ENCODE assay signal across 8 mouse cellular contexts in the genomic region with DNA sequence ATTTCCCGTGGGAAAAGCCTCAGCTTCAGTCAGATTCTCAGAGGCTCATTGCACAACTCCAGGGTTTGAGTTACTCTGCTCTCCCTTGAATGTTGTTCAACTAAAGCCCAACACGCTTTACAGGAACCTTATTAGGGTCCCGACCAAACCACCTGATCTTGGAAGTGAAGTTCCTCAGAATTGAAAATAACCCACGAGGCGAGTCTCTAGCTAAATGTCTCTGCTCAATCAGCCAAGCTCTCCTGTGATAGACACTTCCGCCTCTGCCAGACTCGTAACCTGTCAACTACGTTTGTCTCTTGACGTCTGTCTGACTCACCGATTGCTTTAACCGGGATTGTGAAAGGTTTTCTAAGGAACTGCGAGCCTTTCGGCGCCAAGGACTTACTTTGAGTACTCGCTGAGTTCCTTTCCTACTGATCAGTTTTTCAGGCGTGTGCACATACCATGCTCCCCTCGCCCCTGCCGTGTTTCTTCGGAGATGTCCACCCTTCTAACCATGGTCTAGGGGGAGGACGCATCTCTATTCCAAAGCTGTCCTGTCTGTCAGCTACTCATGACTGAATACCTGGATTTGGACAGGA. TPM values are rescaled to one million over a fixed set of nuclear protein-coding genes. Genes with fewer than 3 reads are reported as not detected.
DNase-seq lines count a peak whose midpoint lies in the region; ATAC-seq and TF ChIP-seq lines count a peak whose summit lies in the region.

No protein-coding gene starts in this region.

- no peak for ATAC-seq in forebrain, embryonic 11.5 days (replicated peaks; ENCODE audit: low FRiP score)
- no peak for ATAC-seq in hindbrain, embryonic 14.5 days (ENCODE audit: low FRiP score)
- peak; percentile 49 for ATAC-seq in liver, embryonic 15.5 days (ENCODE audit: insufficient read depth)

- H3K27ac ChIP-seq in layer of hippocampus, adult 2 months: peak overlapping the region; percentile 96
- H3K27ac ChIP-seq in forebrain, embryonic 11.5 days (ENCODE audit: low read depth, low read length): no peak overlapping the region
- no peak overlapping the region for H3K27ac ChIP-seq in hindbrain, embryonic 14.5 days
- H3K27ac ChIP-seq in liver, embryonic 15.5 days (replicated peaks): peak overlapping the region; percentile 97

- 2% methylated on average over 20 of the region's 20 CpGs for WGBS in forebrain, embryonic 11.5 days
- WGBS in hindbrain, embryonic 14.5 days: 2% methylated on average over 20 of the region's 20 CpGs
- 1% methylated on average over 20 of the region's 20 CpGs for WGBS in liver, embryonic 15.5 days (ENCODE audit: insufficient replicate concordance)

- peak overlapping the region; percentile 95 for H3K4me2 ChIP-seq in forebrain, embryonic 11.5 days (ENCODE audit: low read depth, low read length, severe bottlenecking)
- peak overlapping the region; percentile 88 for H3K4me2 ChIP-seq in hindbrain, embryonic 14.5 days (replicated peaks)
- H3K4me2 ChIP-seq in liver, embryonic 15.5 days: peak overlapping the region; percentile 92

- H3K4me1 ChIP-seq in forebrain, embryonic 11.5 days (replicated peaks; ENCODE audit: control insufficient read depth, insufficient read depth, low read length): peaks cover 3% of the 10 kb centered on the region; the same call in 1 of the 2 replicates
- H3K4me1 ChIP-seq in hindbrain, embryonic 14.5 days (replicated peaks; ENCODE audit: control insufficient read depth, insufficient read depth, low read length): peaks cover 19% of the 10 kb centered on the region; the same call in 1 of the 2 replicates
- peaks cover 24% of the 10 kb centered on the region for H3K4me1 ChIP-seq in liver, embryonic 15.5 days (replicated peaks)

- H3K4me3 ChIP-seq in layer of hippocampus, adult 2 months: peak overlapping the region; percentile 71
- H3K4me3 ChIP-seq in forebrain, embryonic 11.5 days (ENCODE audit: low read depth, low read length): peak overlapping the region; percentile 75
- peak overlapping the region; percentile 68 for H3K4me3 ChIP-seq in hindbrain, embryonic 14.5 days (replicated peaks; ENCODE audit: low read length)
- peak overlapping the region; percentile 76 for H3K4me3 ChIP-seq in liver, embryonic 15.5 days (replicated peaks)

- peak overlapping the region; percentile 46 for H3K9ac ChIP-seq in forebrain, embryonic 11.5 days (ENCODE audit: low read length)
- peak overlapping the region; percentile 80 for H3K9ac ChIP-seq in hindbrain, embryonic 14.5 days
- peak overlapping the region; percentile 76 for H3K9ac ChIP-seq in liver, embryonic 15.5 days

- no peak for TF ChIP-seq CTCF in layer of hippocampus, adult 2 months (conservative IDR thresholded peaks at IDR 0.05)

- H3K27me3 ChIP-seq in forebrain, embryonic 11.5 days (ENCODE audit: control insufficient read depth, insufficient read depth, low read length): no peaks in the 10 kb centered on the region
- no peaks in the 10 kb centered on the region for H3K27me3 ChIP-seq in hindbrain, embryonic 14.5 days (ENCODE audit: control insufficient read depth, insufficient read depth, low read length)
- H3K27me3 ChIP-seq in liver, embryonic 15.5 days: no peaks in the 10 kb centered on the region

- no peaks in the 10 kb centered on the region for H3K9me3 ChIP-seq in forebrain, embryonic 11.5 days (ENCODE audit: control insufficient read depth, low read length)
- H3K9me3 ChIP-seq in hindbrain, embryonic 14.5 days (ENCODE audit: control insufficient read depth, low read length): no peaks in the 10 kb centered on the region
- H3K9me3 ChIP-seq in liver, embryonic 15.5 days (replicated peaks): no peaks in the 10 kb centered on the region

- H3K36me3 ChIP-seq in forebrain, embryonic 11.5 days (ENCODE audit: control insufficient read depth, insufficient read depth, low read length): no peaks in the 10 kb centered on the region
- no peaks in the 10 kb centered on the region for H3K36me3 ChIP-seq in hindbrain, embryonic 14.5 days (replicated peaks; ENCODE audit: control insufficient read depth, insufficient read depth)
- H3K36me3 ChIP-seq in liver, embryonic 15.5 days (replicated peaks): no peaks in the 10 kb centered on the region

- DNase-seq in layer of hippocampus, adult 2 months (ENCODE audit: low spot score in 2 of 2): no peak
- no peak for DNase-seq in layer of hippocampus, adult 8-10 months (ENCODE audit: low spot score in 2 of 2)
- DNase-seq in adrenal gland, adult (ENCODE audit: inconsistent age in 2 of 2, low spot score in 1 of 2): peak; percentile 78 to 93
- no peak for DNase-seq in forebrain, embryonic 11.5 days (ENCODE audit: low spot score)
- no peak for DNase-seq in hindbrain, embryonic 14.5 days (ENCODE audit: low spot score)
- DNase-seq in naive thymus-derived CD4-positive, alpha-beta T cell, adult 2 months (ENCODE audit: low read depth): peak; percentile 82
- no peak for DNase-seq in yolk sac, embryonic 10.5 days (ENCODE audit: low spot score)

RNA-seq across cellular contexts. Expression of gene Zkscan6, which starts 0.6 kb away (rescaled TPM):
- total RNA-seq in layer of hippocampus, adult 2 months (2021): 10 to 100 TPM; 14.5 to 17.4 TPM
- 10 to 100 TPM; 14.6 to 16.0 (median 15.5) TPM for total RNA-seq in layer of hippocampus, adult 8-10 months (2022)
- polyA plus RNA-seq in forebrain, embryonic 11.5 days (2014; fragmentation: Nextera tagmentation; extraction: Ambion mirVana): 13.3 and 15.0 TPM in 2 replicates
- polyA plus RNA-seq in hindbrain, embryonic 14.5 days (2014; fragmentation: Nextera tagmentation; extraction: Ambion mirVana): 15.2 and 17.3 TPM in 2 replicates
- polyA plus RNA-seq in liver, embryonic 15.5 days (2015; fragmentation: Nextera tagmentation; extraction: Ambion mirVana): 5.1 and 5.5 TPM in 2 replicates

RNA-seq across cellular contexts. Expression of gene Map2k4, which starts 18.3 kb away (rescaled TPM):
- 100 to 1,000 TPM; 195 to 202 TPM for total RNA-seq in layer of hippocampus, adult 2 months (2021)
- 100 to 1,000 TPM; 183 to 224 (median 205) TPM for total RNA-seq in layer of hippocampus, adult 8-10 months (2022)
- 73.7 and 75.0 TPM in 2 replicates for polyA plus RNA-seq in forebrain, embryonic 11.5 days (2014; fragmentation: Nextera tagmentation; extraction: Ambion mirVana)
- 117 and 132 TPM in 2 replicates for polyA plus RNA-seq in hindbrain, embryonic 14.5 days (2014; fragmentation: Nextera tagmentation; extraction: Ambion mirVana)
- 32.1 and 33.3 TPM in 2 replicates for polyA plus RNA-seq in liver, embryonic 15.5 days (2015; fragmentation: Nextera tagmentation; extraction: Ambion mirVana)

Comparison
In these comparisons a context has a peak if more than half of its experiments do, and no peak if none do; other contexts are left out.
1. DNase-seq: peak in adrenal gland, adult (2 of 2) and naive thymus-derived CD4-positive, alpha-beta T cell, adult 2 months (single experiment); none in layer of hippocampus, adult 2 months (0 of 2), layer of hippocampus, adult 8-10 months (0 of 2), forebrain, embryonic 11.5 days (single experiment), hindbrain, embryonic 14.5 days (single experiment) and yolk sac, embryonic 10.5 days (single experiment).
2. H3K27ac ChIP-seq: peak in layer of hippocampus, adult 2 months (single experiment) and liver, embryonic 15.5 days (single experiment); none in forebrain, embryonic 11.5 days (single experiment) and hindbrain, embryonic 14.5 days (single experiment).
3. Peak in every context shown above with its lines, with median percentiles within 50 percentile points of each other: H3K4me3 ChIP-seq, H3K4me2 ChIP-seq and H3K9ac ChIP-seq.